Mouse (Mus musculus) ES-E14 (cell line): Measurements from ENCODE around the gene Unk. TPM values are rescaled to one million over a fixed set of nuclear protein-coding genes. Genes with fewer than 3 reads are reported as not detected.
A peak's percentile ranks its signal among the peaks of the same experiment; 100 is the strongest.
"Not testable (repeated sequence)": the region's sequence is repeated elsewhere in the genome, so short reads cannot be mapped to it uniquely, and the experiment has no call there.

Experiments
- DNase-seq: peaks from one replicate; pipeline ENCODE4 v3.0.0-alpha.2; 2013; ENCODE audit warnings: low read depth, low spot score
- H3K27ac ChIP-seq: 2 replicates; pipeline ENCODE4 v1.5.1; 2012; ENCODE audit warnings: low read depth, mild to moderate bottlenecking, low read length, moderate library complexity, mixed read lengths; ENCODE audit not compliant: poor library complexity, insufficient read depth, severe bottlenecking
- H3K36me3 ChIP-seq: 2 replicates; pipeline ENCODE4 v1.6.1; 2012; ENCODE audit warnings: mild to moderate bottlenecking, low read length, moderate library complexity, mixed read lengths; ENCODE audit not compliant: control insufficient read depth, poor library complexity, insufficient read depth, severe bottlenecking
- H3K4me1 ChIP-seq, 2 experiments: fragments of 150-350 bp in 1 of 2; sonication (generic) in 1 of 2; 2 replicates each; pipeline ENCODE4 v1.6.1; 2012; ENCODE audit warnings: low read length in 2 of 2, mild to moderate bottlenecking in 1 of 2, mixed read lengths in 1 of 2; ENCODE audit not compliant: control insufficient read depth in 2 of 2, insufficient read depth in 2 of 2, poor library complexity in 1 of 2
- H3K4me3 ChIP-seq, 2 experiments: fragments of 150-350 bp in 1 of 2; sonication (generic) in 1 of 2; 2 replicates each; pipeline ENCODE4 v1.5.1; 2012; ENCODE audit warnings: low read length in 2 of 2, low read depth in 1 of 2, mild to moderate bottlenecking in 1 of 2, mixed read lengths in 1 of 2; ENCODE audit not compliant: insufficient read depth in 1 of 2, poor library complexity in 1 of 2, severe bottlenecking in 1 of 2
- H3K9ac ChIP-seq: 2 replicates; pipeline ENCODE4 v1.6.1; 2012; ENCODE audit warnings: low read depth, mild to moderate bottlenecking, low read length, mixed read lengths; ENCODE audit not compliant: poor library complexity, insufficient read depth, severe bottlenecking
- H3K9me3 ChIP-seq: fragments of 150-350 bp; sonication (generic); 2 replicates; pipeline ENCODE4 v1.6.1; 2012; ENCODE audit warnings: low read depth, mild to moderate bottlenecking, low read length; ENCODE audit not compliant: control insufficient read depth, insufficient read depth
- CHD2 ChIP-seq: IDR thresholded peaks from 2 replicates; pipeline ENCODE4 v1.6.1; 2014; ENCODE audit warnings: mild to moderate bottlenecking, low read depth, low read length, inconsistent platforms
- HCFC1 ChIP-seq: IDR thresholded peaks from 2 replicates; pipeline ENCODE4 v1.6.1; 2012; ENCODE audit warnings: low read length, inconsistent platforms, borderline replicate concordance; ENCODE audit not compliant: insufficient read depth
- MAFK ChIP-seq: IDR thresholded peaks from 2 replicates; pipeline ENCODE4 v1.6.1; 2014; ENCODE audit warnings: mild to moderate bottlenecking, low read depth, low read length, inconsistent platforms; ENCODE audit not compliant: insufficient read depth
- ZC3H11A ChIP-seq: IDR thresholded peaks from 2 replicates; pipeline ENCODE4 v1.6.1; 2012; ENCODE audit warnings: low read depth, mild to moderate bottlenecking, inconsistent platforms, low read length, borderline replicate concordance
- ZNF384 ChIP-seq: IDR thresholded peaks from 2 replicates; pipeline ENCODE4 v1.6.1; 2012; ENCODE audit warnings: low read depth, low read length, inconsistent platforms
- in situ Hi-C, 2 experiments: fragments of 600-800 bp; cut with MboI; formaldehyde crosslinking; loops; one replicate each; pipeline ENCODE4 v1.15.1; 2025; ENCODE audit warnings: low sequenced_read_pairs in 2 of 2, inconsistent platforms in 1 of 2; ENCODE audit not compliant: unreplicated experiment in 2 of 2
- total RNA-seq: library from RNA; depleted of rRNA; stranded (reverse); fragments of 300-350 nt; gene quantifications from 2 replicates; pipeline ENCODE4 v1.2.3, GENCODE M21; 2012

Gene Unk
- total RNA-seq, 1 experiment: 32.5 TPM

DNA sequence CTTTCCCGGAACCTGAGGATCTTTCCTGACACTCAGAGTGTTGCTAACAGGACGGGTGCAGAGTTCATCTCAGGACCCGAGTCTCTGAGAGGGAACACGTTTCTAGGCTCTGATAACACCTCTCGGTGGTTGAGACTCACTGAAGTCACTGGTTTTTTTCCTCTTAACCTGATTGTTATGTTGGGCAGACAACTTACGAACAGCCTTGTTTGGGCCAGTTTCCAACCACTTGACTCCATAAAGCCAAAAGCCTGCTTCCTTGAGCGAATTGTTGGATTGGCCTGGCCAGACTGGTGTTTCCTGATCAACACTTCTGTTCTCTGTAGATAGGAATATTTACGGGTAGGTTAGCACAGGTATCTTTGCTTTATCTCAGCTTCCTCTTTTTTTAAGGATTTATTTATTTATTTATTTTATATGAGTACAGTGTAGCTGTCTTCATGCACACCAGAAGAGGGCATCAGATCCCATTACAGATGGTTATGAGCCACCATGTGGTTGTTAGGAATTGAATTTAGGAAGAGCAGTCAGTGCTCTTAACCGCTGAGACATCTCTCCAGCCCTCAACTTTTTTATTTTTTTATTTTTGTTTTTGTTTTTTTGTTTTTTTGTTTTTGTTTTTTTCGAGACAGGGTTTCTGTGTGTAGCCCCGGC, 58.7 kb downstream of the Unk start:
- no peak overlapping the region for H3K4me3 ChIP-seq
- no peak for DNase-seq
- no peak overlapping the region for H3K9ac ChIP-seq
- TF ChIP-seq MAFK: no peak
- TF ChIP-seq ZC3H11A: no peak
- no peak for TF ChIP-seq HCFC1
- no peak for TF ChIP-seq CHD2
- TF ChIP-seq ZNF384: no peak
- in situ Hi-C loops: no loop called here
- no peaks in the 10 kb centered on the region for H3K9me3 ChIP-seq
- peaks cover 4 to 8% of the 10 kb centered on the region in 2 experiments for H3K4me1 ChIP-seq
- no peaks in the 10 kb centered on the region for H3K36me3 ChIP-seq
- no peak overlapping the region for H3K27ac ChIP-seq

GRCm38 (mm10) chr11:116089545-116089944, 59.4 kb downstream of the Unk start:
- Histone ChIP-seq H3K36me3 (no peaks in the 10 kb centered on the region), H3K4me3 (no peak overlapping the region), H3K9me3 (no peaks in the 10 kb centered on the region), H3K27ac (no peak overlapping the region), H3K9ac (no peak overlapping the region), H3K4me1 (peaks cover 4 to 8% of the 10 kb centered on the region in 2 experiments)
- DNase-seq: no peak
- TF ChIP-seq CHD2 (no peak), MAFK (no peak), HCFC1 (no peak)
- in situ Hi-C loops: no loop called here

GRCm38 (mm10) chr11:116091591-116091990, 61.5 kb downstream of the Unk start:
- no peaks in the 10 kb centered on the region for H3K9me3 ChIP-seq
- in situ Hi-C loops: no loop called here
- H3K9ac ChIP-seq: no peak overlapping the region
- DNase-seq: no peak
- peaks cover 0 to 6% of the 10 kb centered on the region in 2 experiments; a peak in 2 of 4 replicates for H3K4me1 ChIP-seq
- no peak overlapping the region for H3K27ac ChIP-seq
- no peak overlapping the region for H3K4me3 ChIP-seq
- H3K36me3 ChIP-seq: no peaks in the 10 kb centered on the region
- TF ChIP-seq ZC3H11A: no peak

DNA sequence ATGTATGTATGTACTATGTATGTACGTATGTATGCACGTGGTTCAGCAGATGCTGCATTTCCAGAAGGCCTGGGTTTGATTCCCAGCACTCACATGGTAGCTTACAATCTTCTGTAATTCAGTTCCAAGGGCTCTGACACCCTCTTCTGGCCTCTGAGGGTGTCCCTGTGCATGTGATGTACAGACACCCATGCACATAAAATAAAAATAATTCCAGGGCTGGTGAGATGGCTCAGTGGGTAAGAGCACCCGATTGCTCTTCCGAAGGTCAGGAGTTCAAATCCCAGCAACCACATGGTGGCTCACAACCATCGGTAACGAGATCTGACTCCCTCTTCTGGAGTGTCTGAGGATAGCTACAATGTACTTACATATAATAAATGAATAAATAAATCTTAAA, 62.8 kb downstream of the Unk start:
- DNase-seq, H3K9me3 ChIP-seq, H3K27ac ChIP-seq, H3K9ac ChIP-seq, H3K4me1 ChIP-seq, H3K36me3 ChIP-seq, H3K4me3 ChIP-seq, in situ Hi-C loops: not testable (repeated sequence)

- in situ Hi-C loops: no loop called here
- no peaks in the 10 kb centered on the region for H3K9me3 ChIP-seq
- H3K9ac ChIP-seq: peak overlapping the region; percentile 20; the same call in 1 of the 2 replicates
- DNase-seq: no peak
- no peak for TF ChIP-seq MAFK
- no peak overlapping the region for H3K4me3 ChIP-seq
- no peaks in the 10 kb centered on the region for H3K36me3 ChIP-seq
- H3K4me1 ChIP-seq: peaks cover 0 to 6% of the 10 kb centered on the region in 2 experiments; a peak in 2 of 4 replicates
- H3K27ac ChIP-seq: no peak overlapping the region
Observed at GRCm38 (mm10) chr11:116093771-116094565, 63.8 kb downstream of the Unk start.
